Mouse (Mus musculus) left cerebral cortex, postnatal 14 days (tissue): Measurements from ENCODE around the gene Erich2. TPM values are rescaled to one million over a fixed set of nuclear protein-coding genes. Genes with fewer than 3 reads are reported as not detected.
"Not testable (repeated sequence)": the region's sequence is repeated elsewhere in the genome, so short reads cannot be mapped to it uniquely, and the experiment has no call there.

ENCODE experiments used
- DNase-seq, 2 experiments: peaks; one replicate each; pipeline ENCODE4 v3.0.0; 2021 to 2022; ENCODE audit warnings: low spot score in 2 of 2, mixed read lengths in 1 of 2
- intact Hi-C: fragments of 180-260 bp; cut with DNase I; formaldehyde crosslinking; loops from one replicate; pipeline ENCODE4 v1.15.1; 2025
- long read RNA-seq, 2 experiments: library from polyadenylated mRNA; stranded (forward); transcript quantifications; one replicate each; pipeline ENCODE4 v2.0.0; 2021
- total RNA-seq, 2 experiments: library from RNA; stranded (reverse); gene quantifications; 2 replicates each; pipeline ENCODE4 v1.2.3; 2021

The Erich2 gene
- 1 to 10 TPM; 1.0 to 1.1 TPM for total RNA-seq
- long read RNA-seq, experiment 1 = 0 reads
- long read RNA-seq, experiment 2, partial matches to known transcripts = 0 of 1 reads
- long read RNA-seq, experiment 2, other reads (novel, unspliced or antisense) = 0 of 1 reads

- no peak for DNase-seq
- intact Hi-C loops = no loop called here
Observed at GRCm38 (mm10) chr2:70508496-70508895, at the start of gene Erich2. Erich2 (plus strand) TSS chr2:70508819.

GRCm38 (mm10) chr2:70463606-70464005 is 45.0 kb upstream of the Erich2 start:
- DNase-seq = no peak
- intact Hi-C loops = no loop called here

- intact Hi-C loops = no loop called here
- no peak for DNase-seq
Observed at GRCm38 (mm10) chr2:70471136-70471535, 37.5 kb upstream of the Erich2 start.

- DNase-seq = no peak
- intact Hi-C loops = no loop called here
Observed at GRCm38 (mm10) chr2:70471861-70472620, 36.6 kb upstream of the Erich2 start.

GRCm38 (mm10) chr2:70497715-70498318 is 10.8 kb upstream of the Erich2 start:
- no peak for DNase-seq
- intact Hi-C loops = no loop called here

- DNase-seq = no peak
- intact Hi-C loops = no loop called here
Observed at GRCm38 (mm10) chr2:70503436-70503835, 5.2 kb upstream of the Erich2 start.

GRCm38 (mm10) chr2:70505229-70505628 is 3.4 kb upstream of the Erich2 start:
- intact Hi-C loops = no loop called here
- no peak for DNase-seq

- DNase-seq = no peak
- intact Hi-C loops = no loop called here
Observed at GRCm38 (mm10) chr2:70505896-70506295, 2.7 kb upstream of the Erich2 start.

GRCm38 (mm10) chr2:70506372-70506771 is 2.2 kb upstream of the Erich2 start:
- DNase-seq = no peak
- intact Hi-C loops = no loop called here

GRCm38 (mm10) chr2:70509021-70509632 is 508 bp downstream of the Erich2 start:
- intact Hi-C loops = no loop called here
- peak; percentile 58 to 64 for DNase-seq

GRCm38 (mm10) chr2:70538283-70538682 is 29.7 kb downstream of the Erich2 start:
- peak; percentile 23 to 46 for DNase-seq
- intact Hi-C loops = not testable (repeated sequence)

- intact Hi-C loops = loop anchor here (10.0 kb wide), 1 partner anchor 916 kb away; no protein-coding TSS in a partner anchor
- no peak for DNase-seq
Observed at GRCm38 (mm10) chr2:70550671-70551070, 42.1 kb downstream of the Erich2 start.

- intact Hi-C loops = loop anchor here (10.0 kb wide), 1 partner anchor 917 kb away; no protein-coding TSS in a partner anchor
- no peak for DNase-seq
Observed at GRCm38 (mm10) chr2:70551446-70551845, 42.8 kb downstream of the Erich2 start.

GRCm38 (mm10) chr2:70552067-70552598 is 43.5 kb downstream of the Erich2 start:
- no peak for DNase-seq
- intact Hi-C loops = loop anchor here (10.0 kb wide), 1 partner anchor 917 kb away; no protein-coding TSS in a partner anchor

GRCm38 (mm10) chr2:70552772-70553171 is 44.2 kb downstream of the Erich2 start, which contains the start of gene Gad1:
Gad1 (plus strand) TSS chr2:70553072.
- no peak for DNase-seq
- intact Hi-C loops = loop anchor here (10.0 kb wide), 1 partner anchor 918 kb away; no protein-coding TSS in a partner anchor

GRCm38 (mm10) chr2:70553826-70554225 is 45.2 kb downstream of the Erich2 start:
- intact Hi-C loops = loop anchor here (10.0 kb wide), 1 partner anchor 919 kb away; no protein-coding TSS in a partner anchor

GRCm38 (mm10) chr2:70558112-70558842 is 49.7 kb downstream of the Erich2 start:
- intact Hi-C loops = loop anchor here (1.0 to 10.0 kb wide), 5 partner anchors 81 to 923 kb away; no protein-coding TSS in a partner anchor
- peak; percentile 93 to 94 for DNase-seq

More at GRCm38 (mm10) chr2:70553826-70554225, 45.2 kb downstream of the Erich2 start:
- DNase-seq = no peak

GRCm38 (mm10) chr2:70558843-70559451 is 50.3 kb downstream of the Erich2 start:
- intact Hi-C loops = loop anchor here (1.0 to 10.0 kb wide), 5 partner anchors 82 to 924 kb away; no protein-coding TSS in a partner anchor
- no peak for DNase-seq
